Mouse (Mus musculus): ENCODE results near the gene Sdc1.

DNA sequence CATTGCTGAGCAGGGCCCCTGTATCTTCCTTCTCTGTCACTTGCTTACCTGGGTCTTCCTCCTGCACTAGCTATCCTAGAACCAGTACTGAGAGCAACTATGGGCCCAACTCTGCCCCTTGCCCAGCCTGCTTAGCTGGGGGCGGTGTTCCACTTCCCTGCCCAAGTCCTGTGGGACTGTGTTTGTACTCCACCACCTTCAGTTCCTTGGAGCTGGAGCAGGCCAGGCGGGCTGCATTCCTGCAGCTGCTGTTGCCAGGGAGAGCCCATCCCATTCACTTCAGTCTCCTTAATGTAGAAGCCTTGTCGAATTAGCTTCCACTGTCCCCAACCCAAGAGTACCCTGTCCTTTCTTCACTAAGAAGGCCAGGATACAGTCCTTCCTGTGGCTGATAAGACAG, 17.3 kb downstream of the Sdc1 start:
- TF ChIP-seq CTCF (conservative IDR thresholded peaks at IDR 0.05; ENCODE audit: low read length) (no peak), POU5F1 (IDR thresholded peaks at IDR 0.05; ENCODE audit: borderline replicate concordance, low read length) (no peak), NANOG (IDR thresholded peaks at IDR 0.05; ENCODE audit: borderline replicate concordance, low read length) (no peak)
